Mouse (Mus musculus): ENCODE data around the gene Pigf. TPM values are rescaled to one million over a fixed set of nuclear protein-coding genes. Genes with fewer than 3 reads are reported as not detected.
A peak's percentile ranks its signal among the peaks of the same experiment; 100 is the strongest.

The Pigf gene
- total RNA-seq, 2 experiments from 2014 or later: 16.2 to 19.2 TPM

- intact Hi-C loops (cut with DNase I): loop anchor here (5.0 kb wide), 2 partner anchors 66 to 129 kb away; partner anchors contain the start of gene Socs5
- peak; percentile 36 to 54 for DNase-seq (ENCODE audit: extremely low spot score in 1 of 2, low spot score in 2 of 2)
These were observed 16.5 kb upstream of the Pigf start for GRCm38 (mm10) chr17:87041739-87042138.

DNA sequence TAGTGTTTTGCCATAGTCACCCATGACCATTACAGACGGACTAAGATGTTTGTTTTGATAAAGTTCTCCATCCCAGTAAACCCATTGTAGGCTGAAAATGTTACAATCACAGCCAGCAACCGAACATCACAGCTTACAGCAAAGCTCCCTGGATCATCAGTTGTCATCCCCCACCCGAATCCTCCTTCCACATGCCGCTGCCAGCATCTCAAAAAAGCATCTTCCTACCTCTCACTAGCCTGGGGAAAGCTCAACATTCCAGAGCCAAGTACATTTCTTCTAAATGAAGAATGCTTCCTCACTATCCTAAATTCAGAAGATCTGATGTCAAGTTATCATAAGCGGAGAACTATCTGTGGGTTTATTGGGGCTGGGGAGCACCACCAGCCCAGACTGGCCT, 13.3 kb upstream of the Pigf start:
- intact Hi-C loops (cut with DNase I): no loop called here
- no peak for DNase-seq (ENCODE audit: extremely low spot score in 1 of 2, low spot score in 2 of 2)

DNA sequence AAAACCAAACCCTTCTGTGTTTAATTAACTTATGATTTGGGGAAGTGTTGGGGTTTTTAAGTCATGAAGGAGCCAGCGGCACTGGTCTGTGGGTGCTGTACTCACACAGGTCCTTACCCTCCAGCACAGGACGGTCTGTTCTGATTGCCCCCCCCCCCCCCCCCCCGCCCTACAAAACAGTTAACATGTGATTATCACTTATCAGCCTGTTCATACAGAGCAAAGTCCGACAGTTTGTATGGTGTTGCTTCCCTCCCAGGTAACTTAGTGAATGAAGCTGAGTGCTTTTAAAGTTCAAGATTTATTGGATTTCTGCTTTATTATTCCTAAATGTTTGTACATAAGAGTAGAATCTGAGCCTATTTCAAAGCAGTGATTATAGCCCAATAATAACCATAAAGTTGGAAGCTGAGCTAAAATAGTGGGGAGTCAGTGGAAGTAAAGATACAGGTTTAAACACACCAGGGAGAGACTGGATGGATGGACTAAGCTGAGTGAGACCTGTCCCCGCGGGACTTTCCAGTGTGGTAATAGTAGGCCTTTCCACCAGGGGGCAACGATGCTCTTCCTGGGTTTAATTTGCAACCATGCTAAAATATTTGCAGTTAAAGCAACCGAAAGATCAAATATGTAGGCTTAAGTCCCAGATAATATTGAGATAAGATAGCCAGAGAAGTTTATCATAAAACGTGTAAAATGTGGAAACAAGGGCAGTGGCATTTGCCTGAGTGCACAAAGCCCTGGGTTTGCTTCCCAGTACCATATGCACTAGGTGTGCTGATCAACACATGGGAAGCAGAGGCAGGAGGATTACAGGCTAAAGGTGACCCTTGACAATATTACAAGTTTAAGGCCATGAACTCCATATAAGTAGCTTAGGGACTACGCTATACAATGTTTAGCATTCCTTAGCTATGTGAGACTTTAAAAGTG, 11.2 kb upstream of the Pigf start:
- intact Hi-C loops (cut with DNase I): loop anchor here (2.0 kb wide), 1 partner anchor 212 kb away; no protein-coding TSS in a partner anchor

DNA sequence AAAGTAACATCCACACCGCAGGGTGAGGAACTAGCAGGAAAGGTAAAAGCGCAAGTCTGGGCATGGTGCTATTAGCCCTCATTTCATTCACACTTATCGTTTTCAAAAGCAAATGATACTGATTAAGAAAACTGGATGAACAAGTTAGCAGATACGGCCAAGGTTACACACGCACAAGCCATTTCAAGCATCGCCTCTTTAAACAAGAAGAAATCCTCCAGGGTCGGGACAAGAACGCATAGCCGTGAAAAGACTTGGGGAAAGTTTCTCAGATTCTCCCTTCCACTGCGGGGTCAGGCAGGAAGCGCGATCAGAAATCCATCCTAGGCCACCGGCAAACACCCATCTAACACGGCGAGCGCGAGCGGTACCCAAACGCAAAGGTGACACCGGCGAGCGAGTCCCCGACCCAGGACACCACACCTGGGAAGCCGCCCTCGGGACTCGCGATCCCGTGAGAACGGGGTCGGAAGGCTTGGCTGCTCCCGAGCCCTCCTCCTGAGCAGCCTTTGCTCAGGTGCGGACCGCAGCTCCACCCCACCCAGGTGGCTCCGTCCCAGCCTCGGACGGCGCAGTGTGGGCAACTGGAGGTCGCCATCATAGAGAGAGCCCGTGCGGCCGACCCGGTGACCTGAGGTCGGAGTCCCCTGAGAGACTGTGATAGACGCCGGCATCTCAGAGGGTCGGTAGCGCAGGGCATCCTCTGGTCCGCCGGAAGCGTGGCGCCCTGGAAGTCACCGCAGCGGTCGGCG, 539 bp downstream of the Pigf start:
- intact Hi-C loops (cut with DNase I): no loop called here
- DNase-seq (ENCODE audit: extremely low spot score in 1 of 2, low spot score in 2 of 2): no peak

More for the DNA sequence above, 11.2 kb upstream of the Pigf start:
- no peak for DNase-seq (ENCODE audit: extremely low spot score in 1 of 2, low spot score in 2 of 2)

DNA sequence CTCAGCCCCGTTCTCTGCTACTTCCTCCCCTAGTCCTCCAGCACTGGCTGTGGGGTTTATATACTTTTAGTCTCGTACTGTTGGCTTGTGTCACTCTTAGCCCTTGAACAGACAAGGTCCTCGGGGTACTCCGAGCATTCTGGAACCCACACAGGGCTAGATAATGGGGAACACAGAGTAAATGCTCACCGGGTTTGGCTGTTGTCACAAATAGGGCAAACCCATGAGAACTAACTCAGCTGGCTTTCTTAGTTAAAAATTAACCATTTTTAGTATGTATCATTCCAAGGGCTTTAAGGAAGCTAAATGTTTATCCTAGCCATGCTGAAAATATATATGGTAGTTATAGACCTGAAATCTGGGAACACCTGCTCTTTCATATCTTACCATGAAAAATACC, 5.5 kb downstream of the Pigf start:
- intact Hi-C loops (cut with DNase I): no loop called here
- no peak for DNase-seq (ENCODE audit: extremely low spot score in 1 of 2, low spot score in 2 of 2)

GRCm38 (mm10) chr17:87011301-87012019, 13.7 kb downstream of the Pigf start:
- peak; percentile 61 to 72 for DNase-seq (ENCODE audit: extremely low spot score in 1 of 2, low spot score in 2 of 2)
- intact Hi-C loops (cut with DNase I): no loop called here

- no peak for DNase-seq (ENCODE audit: extremely low spot score in 1 of 2, low spot score in 2 of 2)
These were observed 16.3 kb downstream of the Pigf start for GRCm38 (mm10) chr17:87008950-87009349.

DNA sequence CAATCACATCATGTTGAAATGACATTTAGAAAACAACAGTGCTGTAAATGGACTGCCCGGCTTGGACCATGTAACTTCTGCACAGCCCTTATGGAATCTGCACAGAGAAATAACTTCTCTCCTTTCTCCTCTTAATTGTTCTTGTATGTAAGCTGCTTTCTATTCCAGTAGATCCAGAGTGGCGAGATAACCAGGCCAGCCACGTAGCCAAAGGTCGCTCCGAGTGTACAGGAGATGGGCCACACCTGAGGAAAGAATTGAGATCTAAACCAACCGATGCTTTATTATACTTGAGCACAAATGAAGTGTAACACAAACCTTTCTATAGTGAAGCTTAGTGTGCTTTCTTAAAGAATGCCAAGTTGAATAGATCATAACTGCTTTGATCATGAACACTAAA, 27.9 kb downstream of the Pigf start:
- DNase-seq (ENCODE audit: extremely low spot score in 1 of 2, low spot score in 2 of 2): no peak
- intact Hi-C loops (cut with DNase I): no loop called here

More at GRCm38 (mm10) chr17:87008950-87009349, 16.3 kb downstream of the Pigf start:
- intact Hi-C loops (cut with DNase I): no loop called here

DNA sequence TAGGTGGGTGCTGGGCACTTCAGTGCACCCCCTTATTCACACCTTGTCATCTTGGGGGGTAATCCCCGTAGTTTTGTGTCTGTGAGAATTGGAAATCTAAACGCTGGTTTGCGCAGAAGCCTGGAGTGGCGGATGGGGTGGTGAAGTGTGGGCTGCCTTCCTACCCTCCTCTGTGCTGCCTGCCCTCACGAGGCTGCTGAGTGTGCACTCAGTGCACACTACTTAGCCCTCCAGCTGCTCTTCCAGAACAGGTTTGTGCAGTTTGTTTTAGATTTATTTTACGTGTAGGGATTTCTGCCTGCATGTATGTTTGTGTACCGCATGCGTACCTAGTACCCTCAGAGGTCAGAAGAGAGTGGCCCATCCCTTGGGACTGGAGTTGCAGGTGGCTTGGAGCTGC, 33.9 kb downstream of the Pigf start:
- intact Hi-C loops (cut with DNase I): no loop called here
- DNase-seq (ENCODE audit: extremely low spot score in 1 of 2, low spot score in 2 of 2): no peak

DNA sequence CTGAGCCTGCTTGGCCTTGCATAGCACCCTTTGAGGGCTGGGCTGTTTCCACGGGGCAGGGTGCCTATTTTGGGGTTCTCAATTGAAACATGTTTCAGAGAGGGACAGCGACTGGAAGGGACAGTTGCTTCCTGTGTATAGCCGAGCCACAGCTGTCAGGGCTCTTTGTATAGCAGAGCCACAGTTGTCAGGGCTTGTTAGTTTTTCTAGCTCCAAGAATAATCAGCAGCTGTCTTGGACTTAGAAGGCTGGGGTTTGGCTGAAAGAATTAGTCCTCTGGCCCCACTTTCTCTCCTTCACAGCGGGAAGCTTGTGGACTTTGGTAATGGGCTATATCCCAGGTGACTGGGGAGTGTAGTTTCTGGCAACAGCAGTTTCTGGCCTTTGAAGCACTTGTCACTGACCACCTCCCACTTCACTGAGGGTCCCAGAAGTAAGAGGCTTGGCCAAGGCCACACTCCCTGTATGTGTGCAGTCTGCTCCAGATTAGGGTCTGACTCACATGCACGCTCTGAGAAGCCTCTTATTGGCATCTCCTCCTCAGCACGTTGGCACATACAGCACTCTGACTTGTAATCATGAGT, 36.5 kb downstream of the Pigf start:
- DNase-seq (ENCODE audit: extremely low spot score in 1 of 2, low spot score in 2 of 2): no peak

DNA sequence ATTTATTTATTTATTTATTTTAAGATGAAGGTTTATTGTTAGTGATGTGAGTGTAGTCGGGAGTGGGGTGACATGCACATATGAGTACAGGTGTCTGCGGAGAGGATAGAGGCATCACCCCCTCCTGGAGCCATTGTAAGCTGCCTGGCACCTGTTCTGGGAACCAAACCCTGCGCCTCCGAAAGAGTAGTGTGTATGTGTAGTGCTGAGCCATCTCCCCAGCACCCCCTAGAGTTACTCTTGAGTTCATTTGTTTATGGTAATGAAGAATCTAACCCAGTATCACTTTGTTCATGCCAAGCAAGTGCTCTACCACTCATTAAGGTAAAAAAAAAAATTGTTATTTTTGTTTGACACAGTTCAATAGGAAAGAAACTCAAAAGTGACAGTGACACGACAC, 37.0 kb downstream of the Pigf start:
- DNase-seq (ENCODE audit: extremely low spot score in 1 of 2, low spot score in 2 of 2): no peak
- intact Hi-C loops (cut with DNase I): loop anchor here (1.0 kb wide), 1 partner anchor 24 kb away; no protein-coding TSS in a partner anchor

More for the DNA sequence above, 36.5 kb downstream of the Pigf start:
- intact Hi-C loops (cut with DNase I): loop anchor here (1.0 kb wide), 1 partner anchor 24 kb away; no protein-coding TSS in a partner anchor

- intact Hi-C loops (cut with DNase I): no loop called here
- no peak for DNase-seq (ENCODE audit: extremely low spot score in 1 of 2, low spot score in 2 of 2)
These were observed 38.6 kb downstream of the Pigf start for GRCm38 (mm10) chr17:86986449-86987138.

DNA sequence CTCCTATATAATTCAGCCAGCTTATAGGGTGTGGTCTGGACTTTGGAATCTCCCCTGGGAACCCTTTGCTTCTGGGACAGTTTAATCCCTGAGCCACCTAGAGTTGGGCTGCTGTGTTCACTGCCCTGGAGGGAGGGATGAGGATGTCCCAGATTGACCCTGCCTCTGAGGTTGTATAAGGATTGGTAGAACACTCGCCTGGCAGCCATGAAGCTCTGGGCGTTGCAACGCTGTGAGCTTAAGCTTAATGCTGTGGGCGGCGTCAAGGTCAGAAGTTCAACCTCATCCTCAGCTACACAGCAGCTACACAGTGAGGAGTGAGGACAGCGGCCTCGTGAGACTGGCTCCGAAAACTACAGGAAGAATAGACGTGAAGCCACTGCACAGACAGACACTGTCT, 42.7 kb downstream of the Pigf start:
- intact Hi-C loops (cut with DNase I): no loop called here
- DNase-seq (ENCODE audit: extremely low spot score in 1 of 2, low spot score in 2 of 2): no peak

DNA sequence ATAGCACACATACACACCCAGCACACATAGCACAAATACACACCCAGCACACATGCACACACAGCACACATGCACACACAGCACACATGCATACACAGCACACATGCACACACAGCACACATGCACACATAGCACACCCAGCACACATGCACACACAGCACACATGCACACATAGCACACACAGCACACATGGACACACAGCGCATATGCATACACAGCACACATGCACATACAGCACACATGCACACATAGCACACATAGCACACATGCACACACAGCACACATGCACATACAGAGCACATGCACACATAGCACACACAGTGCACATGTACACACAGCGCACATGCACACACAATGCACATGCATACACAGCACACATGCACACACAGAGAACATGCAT, 43.5 kb downstream of the Pigf start:
- no peak for DNase-seq (ENCODE audit: extremely low spot score in 1 of 2, low spot score in 2 of 2)
- intact Hi-C loops (cut with DNase I): no loop called here

- no peak for DNase-seq (ENCODE audit: extremely low spot score in 1 of 2, low spot score in 2 of 2)
- intact Hi-C loops (cut with DNase I): no loop called here
These were observed 44.0 kb downstream of the Pigf start for GRCm38 (mm10) chr17:86981205-86981604.

GRCm38 (mm10) chr17:86978496-86978895, 46.7 kb downstream of the Pigf start:
- no peak for DNase-seq (ENCODE audit: extremely low spot score in 1 of 2, low spot score in 2 of 2)
- intact Hi-C loops (cut with DNase I): no loop called here

DNA sequence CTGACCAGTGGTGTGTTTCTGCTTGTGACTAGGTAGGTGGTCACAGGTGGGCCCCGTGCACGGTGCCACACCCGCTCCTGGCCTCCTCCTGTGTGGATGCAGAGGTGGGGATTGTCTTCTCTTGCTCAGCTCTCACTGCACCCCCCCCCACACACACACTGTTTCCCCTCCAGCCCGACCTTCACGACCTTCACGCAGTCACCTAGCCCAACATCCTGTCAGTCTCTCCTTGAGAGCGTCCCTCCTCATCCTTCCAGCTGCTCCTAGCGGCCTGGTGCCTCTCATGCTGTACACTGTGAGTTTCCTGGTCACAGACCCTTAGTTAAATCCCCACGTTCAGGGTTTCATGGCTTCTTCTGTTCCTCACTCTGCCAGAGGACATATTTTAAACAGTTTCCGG, 48.8 kb downstream of the Pigf start:
- DNase-seq (ENCODE audit: extremely low spot score in 1 of 2, low spot score in 2 of 2): no peak
- intact Hi-C loops (cut with DNase I): no loop called here

DNA sequence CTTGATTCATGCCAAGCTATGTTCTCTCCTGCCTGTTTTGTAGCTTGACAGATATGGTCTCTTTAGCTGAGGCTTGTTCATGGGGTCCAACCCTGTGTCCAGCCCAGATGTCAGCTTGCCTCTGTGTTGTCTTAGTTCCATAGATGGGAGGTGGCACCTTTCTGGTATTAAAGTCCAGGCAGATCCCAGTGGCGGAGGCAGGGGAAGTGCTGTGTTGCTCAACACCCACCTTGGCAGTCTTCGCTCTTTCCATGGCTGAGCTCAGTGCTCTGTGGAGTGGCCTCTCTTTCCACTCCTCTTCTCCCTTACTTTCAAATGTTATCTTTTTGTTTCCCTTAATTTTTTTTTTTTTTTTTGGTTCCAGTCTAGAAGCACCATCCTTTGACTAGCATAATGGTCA, 52.1 kb downstream of the Pigf start:
- no peak for DNase-seq (ENCODE audit: extremely low spot score in 1 of 2, low spot score in 2 of 2)
- intact Hi-C loops (cut with DNase I): no loop called here
